Comparison of ENCODE assay signal across 9 mouse cellular contexts in the genomic region with DNA sequence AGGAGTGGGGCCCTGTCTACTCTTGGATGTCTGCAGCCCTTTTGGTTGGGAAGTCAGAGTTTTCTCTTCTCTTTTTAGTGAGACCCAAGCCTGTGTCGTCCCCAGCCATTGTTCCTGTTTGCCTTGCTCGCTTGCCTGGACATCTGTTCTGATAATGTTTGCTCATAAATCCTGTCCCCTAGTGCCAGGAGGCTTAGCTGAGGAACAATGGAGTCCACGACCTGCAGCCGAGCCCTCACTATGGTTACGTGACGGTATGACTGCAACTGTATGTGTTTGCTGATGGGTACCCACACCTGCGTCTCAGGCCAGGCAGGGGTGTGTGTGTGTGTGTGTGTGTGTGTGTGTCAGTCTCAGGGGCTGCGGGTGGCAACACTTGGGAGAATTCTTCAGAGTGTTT. TPM values are rescaled to one million over a fixed set of nuclear protein-coding genes. Genes with fewer than 3 reads are reported as not detected.
DNase-seq lines count a peak whose midpoint lies in the region; ATAC-seq lines count a peak whose summit lies in the region.
"Had no signal": no experiment of that assay in that cellular context is flagged by ENCODE, and none has a peak within 500 bp of the region (broad histone marks: within the 10 kb centered on the region; RNA-seq: fewer than 3 reads in every experiment).

No protein-coding gene starts in this region.

- peaks cover 66% of the 10 kb centered on the region for H3K4me1 ChIP-seq in kidney, embryonic 15.5 days
- H3K4me1 ChIP-seq in forebrain, embryonic 13.5 days = peaks cover 67% of the 10 kb centered on the region
- H3K4me1 ChIP-seq in stomach, embryonic 14.5 days (ENCODE audit: control insufficient read depth, insufficient read depth, low read length) = peaks cover 31% of the 10 kb centered on the region

- no peaks in the 10 kb centered on the region for H3K27me3 ChIP-seq in kidney, embryonic 15.5 days
- H3K27me3 ChIP-seq in forebrain, embryonic 13.5 days = no peaks in the 10 kb centered on the region
- no peaks in the 10 kb centered on the region for H3K27me3 ChIP-seq in stomach, embryonic 14.5 days (ENCODE audit: control insufficient read depth, insufficient read depth, low read length)

- no peaks in the 10 kb centered on the region for H3K9me3 ChIP-seq in kidney, embryonic 15.5 days (replicated peaks)
- no peaks in the 10 kb centered on the region for H3K9me3 ChIP-seq in forebrain, embryonic 13.5 days (replicated peaks)
- no peaks in the 10 kb centered on the region for H3K9me3 ChIP-seq in stomach, embryonic 14.5 days (ENCODE audit: control insufficient read depth, low read depth, low read length)

- intact Hi-C loops in left cerebral cortex, postnatal 4 days (cut with DNase I) = no loop called here

- no peak for ATAC-seq in kidney, embryonic 15.5 days (replicated peaks; ENCODE audit: low FRiP score)
- ATAC-seq in forebrain, embryonic 13.5 days = no peak
- ATAC-seq in stomach, embryonic 14.5 days (ENCODE audit: insufficient number of reproducible peaks, insufficient read depth, low FRiP score, low read depth) = peak; percentile 20; the same call in 1 of the 2 replicates
- ATAC-seq: intestine, embryonic 16.5 days had no signal

- no peak overlapping the region for H3K4me3 ChIP-seq in kidney, embryonic 15.5 days (replicated peaks)
- no peak overlapping the region for H3K4me3 ChIP-seq in forebrain, embryonic 13.5 days
- no peak overlapping the region for H3K4me3 ChIP-seq in stomach, embryonic 14.5 days (ENCODE audit: low read depth, low read length)

- H3K27ac ChIP-seq in kidney, embryonic 15.5 days = 0 out of 2 replicates have a peak overlapping the region, but pooled peaks have one; percentile 10
- H3K27ac ChIP-seq in forebrain, embryonic 13.5 days = peak overlapping the region; percentile 63
- peak overlapping the region; percentile 59 for H3K27ac ChIP-seq in stomach, embryonic 14.5 days (ENCODE audit: low read length)

- H3K36me3 ChIP-seq in kidney, embryonic 15.5 days = no peaks in the 10 kb centered on the region
- H3K36me3 ChIP-seq in forebrain, embryonic 13.5 days (ENCODE audit: poor library complexity, severe bottlenecking) = peaks cover 3% of the 10 kb centered on the region; the same call in 1 of the 2 replicates
- H3K36me3 ChIP-seq in stomach, embryonic 14.5 days (ENCODE audit: control insufficient read depth, insufficient read depth, low read length) = no peaks in the 10 kb centered on the region

- WGBS in kidney, embryonic 15.5 days = 43% methylated on average over 8 of the region's 8 CpGs
- 32% methylated on average over 8 of the region's 8 CpGs for WGBS in forebrain, embryonic 13.5 days
- WGBS in stomach, embryonic 14.5 days = 47% methylated on average over 8 of the region's 8 CpGs

- H3K4me2 ChIP-seq in kidney, embryonic 15.5 days = no peak overlapping the region
- no peak overlapping the region for H3K4me2 ChIP-seq in forebrain, embryonic 13.5 days
- H3K4me2 ChIP-seq in stomach, embryonic 14.5 days (replicated peaks; ENCODE audit: low read depth, low read length) = no peak overlapping the region

- no peak for DNase-seq in kidney, adult 11 months
- DNase-seq in mesoderm, embryonic 11.5 days (ENCODE audit: low read depth, low spot score) = peak; percentile 84
- no peak for DNase-seq in frontal cortex, postnatal 25 days (ENCODE audit: low spot score in 2 of 2)
- DNase-seq in left cerebral cortex, postnatal 4 days = no peak
- DNase-seq: right cerebral cortex, postnatal 14 days had no signal

- no peak overlapping the region for H3K9ac ChIP-seq in kidney, embryonic 15.5 days
- no peak overlapping the region for H3K9ac ChIP-seq in forebrain, embryonic 13.5 days
- no peak overlapping the region for H3K9ac ChIP-seq in stomach, embryonic 14.5 days (replicated peaks; ENCODE audit: low read depth, low read length)

RNA-seq across cellular contexts. Expression of gene Cuedc1, which starts 44.5 kb away (rescaled TPM):
- polyA plus RNA-seq in kidney, embryonic 15.5 days (2015; fragmentation: Nextera tagmentation; extraction: Ambion mirVana) = 18.8 and 23.4 TPM in 2 replicates
- 32.8 and 37.4 TPM in 2 replicates for polyA plus RNA-seq in forebrain, embryonic 13.5 days (2015; fragmentation: Nextera tagmentation; extraction: Ambion mirVana)
- 21.7 and 24.9 TPM in 2 replicates for polyA plus RNA-seq in stomach, embryonic 14.5 days (2014; fragmentation: Nextera tagmentation; extraction: Ambion mirVana)
- total RNA-seq in left cerebral cortex, postnatal 4 days (2021) = 10 to 100 TPM; 65.4 to 69.7 TPM

Comparison
In these comparisons a context has a peak if more than half of its experiments do, and no peak if none do; other contexts are left out.
1. H3K27ac ChIP-seq: peak in every context shown above with its lines; median percentile 63 in forebrain, embryonic 13.5 days; 59 in stomach, embryonic 14.5 days; 10 in kidney, embryonic 15.5 days.